Mouse (Mus musculus) liver, adult 2 months (tissue): ENCODE data around the gene Nol10. TPM values are rescaled to one million over a fixed set of nuclear protein-coding genes. Genes with fewer than 3 reads are reported as not detected.

Source experiments
- DNase-seq: peaks from one replicate; pipeline ENCODE4 v3.0.0-alpha.2; 2011; ENCODE audit warnings: low read depth, low spot score; ENCODE audit errors: extremely low read depth
- H3K27ac ChIP-seq: fragments of 200-500 bp; replicated peaks from 2 replicates; pipeline ENCODE4 v1.5.1; 2012; ENCODE audit warnings: low read depth, mild to moderate bottlenecking, control low read depth, inconsistent platforms, low read length; ENCODE audit not compliant: insufficient read depth
- H3K27me3 ChIP-seq: fragments of 200-500 bp; 2 replicates; pipeline ENCODE4 v1.6.1; 2012; ENCODE audit warnings: mild to moderate bottlenecking, moderate library complexity, low read length, inconsistent platforms; ENCODE audit not compliant: control insufficient read depth, insufficient read depth
- H3K36me3 ChIP-seq: fragments of 200-500 bp; 2 replicates; pipeline ENCODE4 v1.6.1; 2012; ENCODE audit warnings: low read length, inconsistent platforms; ENCODE audit not compliant: control insufficient read depth, insufficient read depth
- H3K4me1 ChIP-seq: fragments of 200-500 bp; 2 replicates; pipeline ENCODE4 v1.6.1; 2011; ENCODE audit warnings: low read length; ENCODE audit not compliant: control insufficient read depth, insufficient read depth
- H3K4me3 ChIP-seq: fragments of 200-500 bp; 2 replicates; pipeline ENCODE4 v1.5.1; 2011; ENCODE audit warnings: low read depth, mild to moderate bottlenecking, control low read depth, low read length, moderate library complexity; ENCODE audit not compliant: insufficient read depth
- H3K79me2 ChIP-seq: fragments of 200-500 bp; 2 replicates; pipeline ENCODE4 v1.6.1; 2012; ENCODE audit warnings: inconsistent platforms, mild to moderate bottlenecking, low read length, moderate library complexity; ENCODE audit not compliant: control insufficient read depth, insufficient read depth
- H3K9ac ChIP-seq: fragments of 200-500 bp; 2 replicates; pipeline ENCODE4 v1.6.1; 2012; ENCODE audit warnings: low read depth, mild to moderate bottlenecking, control low read depth, inconsistent platforms, low read length
- CTCF ChIP-seq: fragments of 200-500 bp; IDR thresholded peaks from 2 replicates; pipeline ENCODE4 v1.5.1; 2011; ENCODE audit warnings: low read depth, low read length, control low read depth
- POLR2A ChIP-seq: fragments of 200-500 bp; IDR thresholded peaks from 2 replicates; pipeline ENCODE4 v1.6.1; 2011; ENCODE audit warnings: low read length, control low read depth; ENCODE audit not compliant: insufficient read depth; ENCODE audit errors: extremely low read depth
- WGBS: fragments of 180-500 bp; shearing (Covaris S2); methylation state at CpG from one replicate; pipeline ENCODE4 v1.1.7; 2018; 5-methylcytosine and 5-hydroxymethylcytosine counted together
- polyA plus RNA-seq: library from polyadenylated mRNA; depleted of rRNA; stranded (reverse); fragments of >200 nt; gene quantifications from 2 replicates; pipeline ENCODE4 v1.2.3, GENCODE M21; 2012
- total RNA-seq: library from RNA; depleted of rRNA; stranded (reverse); fragments of >200 nt; gene quantifications from 2 replicates; pipeline ENCODE4 v1.2.3, GENCODE M21; 2014

Gene Nol10
- total and polyA plus RNA-seq, 2 experiments = 1.8 to 2.3 TPM

GRCm38 (mm10) chr12:17338338-17338737, 9.9 kb upstream of the Nol10 start:
- no peaks in the 10 kb centered on the region for H3K79me2 ChIP-seq
- no peak overlapping the region for H3K9ac ChIP-seq
- TF ChIP-seq CTCF (no peak), POLR2A (no peak)
- DNase-seq = no peak
- H3K27me3 ChIP-seq = no peaks in the 10 kb centered on the region
- no peak overlapping the region for H3K27ac ChIP-seq
- no peaks in the 10 kb centered on the region for H3K4me1 ChIP-seq
- WGBS = 57% methylated on average over 2 of the region's 2 CpGs
- no peaks in the 10 kb centered on the region for H3K36me3 ChIP-seq
- H3K4me3 ChIP-seq = no peak overlapping the region

GRCm38 (mm10) chr12:17339114-17339905, 8.9 kb upstream of the Nol10 start:
- no peaks in the 10 kb centered on the region for H3K36me3 ChIP-seq
- no peaks in the 10 kb centered on the region for H3K27me3 ChIP-seq
- DNase-seq = no peak
- H3K27ac ChIP-seq = no peak overlapping the region
- WGBS = 72% methylated on average over 3 of the region's 3 CpGs
- no peaks in the 10 kb centered on the region for H3K79me2 ChIP-seq
- TF ChIP-seq POLR2A (no peak), CTCF (peak; percentile 38)
- no peak overlapping the region for H3K9ac ChIP-seq
- H3K4me1 ChIP-seq = no peaks in the 10 kb centered on the region
- no peak overlapping the region for H3K4me3 ChIP-seq

GRCm38 (mm10) chr12:17347327-17348047, 771 bp upstream of the Nol10 start:
- DNase-seq = no peak
- H3K4me1 ChIP-seq = peaks cover 7% of the 10 kb centered on the region; the same call in 1 of the 2 replicates
- H3K36me3 ChIP-seq = peaks cover 2% of the 10 kb centered on the region; the same call in 1 of the 2 replicates
- no peak for TF ChIP-seq CTCF
- no peak for TF ChIP-seq POLR2A
- peak overlapping the region; percentile 44 for H3K9ac ChIP-seq
- H3K27me3 ChIP-seq = no peaks in the 10 kb centered on the region
- WGBS = 34% methylated on average over 11 of the region's 11 CpGs
- peaks cover 5% of the 10 kb centered on the region; the same call in 1 of the 2 replicates for H3K79me2 ChIP-seq
- no peak overlapping the region for H3K27ac ChIP-seq
- peak overlapping the region; percentile 94 for H3K4me3 ChIP-seq

GRCm38 (mm10) chr12:17350106-17350505, 1.8 kb downstream of the Nol10 start:
- Histone ChIP-seq H3K36me3 (peaks cover 16% of the 10 kb centered on the region), H3K4me1 (peaks cover 7% of the 10 kb centered on the region; the same call in 1 of the 2 replicates), H3K27me3 (no peaks in the 10 kb centered on the region), H3K4me3 (no peak overlapping the region), H3K27ac (no peak overlapping the region), H3K9ac (no peak overlapping the region), H3K79me2 (peaks cover 5% of the 10 kb centered on the region; the same call in 1 of the 2 replicates)
- TF ChIP-seq POLR2A = no peak
- TF ChIP-seq CTCF = no peak
- DNase-seq = no peak

GRCm38 (mm10) chr12:17356853-17357252, 8.6 kb downstream of the Nol10 start:
- Histone ChIP-seq H3K4me1 (no peaks in the 10 kb centered on the region; the same call in 1 of the 2 replicates), H3K9ac (no peak overlapping the region), H3K36me3 (peaks cover 43% of the 10 kb centered on the region), H3K27ac (no peak overlapping the region), H3K27me3 (no peaks in the 10 kb centered on the region), H3K4me3 (no peak overlapping the region), H3K79me2 (no peaks in the 10 kb centered on the region)
- WGBS = 82% methylated on average over 4 of the region's 4 CpGs
- TF ChIP-seq POLR2A (no peak), CTCF (peak; percentile 48)
- DNase-seq = no peak

- H3K79me2 ChIP-seq = no peaks in the 10 kb centered on the region
- peaks cover 49% of the 10 kb centered on the region for H3K36me3 ChIP-seq
- TF ChIP-seq POLR2A = no peak
- no peak for TF ChIP-seq CTCF
- no peak overlapping the region for H3K27ac ChIP-seq
- H3K9ac ChIP-seq = no peak overlapping the region
- peak; percentile 53 for DNase-seq
- H3K4me1 ChIP-seq = no peaks in the 10 kb centered on the region; the same call in 1 of the 2 replicates
- WGBS = 42% methylated on average over 5 of the region's 5 CpGs
- no peak overlapping the region for H3K4me3 ChIP-seq
- no peaks in the 10 kb centered on the region for H3K27me3 ChIP-seq
Observed at GRCm38 (mm10) chr12:17357795-17358194, 9.5 kb downstream of the Nol10 start.
